Mouse (Mus musculus): ENCODE results near the gene Cnr2.

GRCm38 (mm10) chr4:135855080-135855479 is 40.1 kb upstream of the Cnr2 start:
- TF ChIP-seq CTCF (IDR thresholded peaks at IDR 0.05; ENCODE audit: control insufficient read depth, insufficient read depth, insufficient read length), result no peak
- TF ChIP-seq MYOD1 (IDR thresholded peaks at IDR 0.05; ENCODE audit: control insufficient read depth, insufficient read length, low read depth), result no peak
- TF ChIP-seq USF1 (IDR thresholded peaks at IDR 0.05; ENCODE audit: low read depth), result no peak
- no peak for TF ChIP-seq MAX (IDR thresholded peaks at IDR 0.05)
- no peak for TF ChIP-seq MYOG (IDR thresholded peaks at IDR 0.05; ENCODE audit: control insufficient read depth, extremely low read depth, insufficient read length)

Measured in C2C12 (cell line).